Mouse (Mus musculus) MEL (cell line): ENCODE results near the gene Eef1akmt3. TPM values are rescaled to one million over a fixed set of nuclear protein-coding genes. Genes with fewer than 3 reads are reported as not detected.

Experiments
- DNase-seq: peaks from one replicate; pipeline ENCODE4 v3.0.0; 2011; ENCODE audit warnings: low read depth, low spot score
- H3K27ac ChIP-seq: 2 replicates; pipeline ENCODE4 v1.5.1; 2012; ENCODE audit warnings: low read depth, mild to moderate bottlenecking, control low read depth, low read length, moderate library complexity; ENCODE audit not compliant: control insufficient read depth
- H3K27me3 ChIP-seq, 2 experiments: fragments of 150-350 bp in 1 of 2; sonication (generic) in 1 of 2; 2 replicates each; pipeline ENCODE4 v1.6.1; 2012; ENCODE audit warnings: low read length in 2 of 2, mild to moderate bottlenecking in 2 of 2, improper control_type of control experiment in 1 of 2, moderate library complexity in 1 of 2; ENCODE audit not compliant: insufficient read depth in 2 of 2, control insufficient read depth in 1 of 2
- H3K36me3 ChIP-seq, 2 experiments: 2 replicates each; pipeline ENCODE4 v1.6.1; 2012 to 2014; ENCODE audit warnings: low read length in 2 of 2, improper control_type of control experiment in 1 of 2, inconsistent platforms in 1 of 2, mild to moderate bottlenecking in 1 of 2; ENCODE audit not compliant: insufficient read depth in 2 of 2, control insufficient read depth in 1 of 2
- H3K4me1 ChIP-seq, 2 experiments: fragments of 150-350 bp in 1 of 2; sonication (generic) in 1 of 2; 2 replicates each; pipeline ENCODE4 v1.6.1; 2012; ENCODE audit warnings: low read length in 2 of 2, improper control_type of control experiment in 1 of 2, mild to moderate bottlenecking in 1 of 2; ENCODE audit not compliant: insufficient read depth in 2 of 2, control insufficient read depth in 1 of 2
- H3K4me3 ChIP-seq, 2 experiments: fragments of 150-350 bp in 1 of 2; sonication (generic) in 1 of 2; 2 replicates each; pipeline ENCODE4 v1.5.1; 2012; ENCODE audit warnings: low read depth in 2 of 2, low read length in 2 of 2, mild to moderate bottlenecking in 2 of 2, moderate library complexity in 2 of 2, control low read depth in 1 of 2, improper control_type of control experiment in 1 of 2; ENCODE audit not compliant: control insufficient read depth in 1 of 2, insufficient read depth in 1 of 2
- H3K79me2 ChIP-seq: 2 replicates; pipeline ENCODE4 v1.6.1; 2012; ENCODE audit warnings: mild to moderate bottlenecking, low read length, moderate library complexity; ENCODE audit not compliant: control insufficient read depth, poor library complexity, insufficient read depth
- H3K9ac ChIP-seq: 2 replicates; pipeline ENCODE4 v1.6.1; 2012; ENCODE audit warnings: low read depth, mild to moderate bottlenecking, control low read depth, low read length, moderate library complexity; ENCODE audit not compliant: control insufficient read depth, poor library complexity, severe bottlenecking
- H3K9me3 ChIP-seq: fragments of 150-350 bp; sonication (generic); replicated peaks from 2 replicates; pipeline ENCODE4 v1.6.1; 2012; ENCODE audit warnings: mild to moderate bottlenecking, low read length, improper control_type of control experiment, moderate library complexity; ENCODE audit not compliant: insufficient read depth
- CHD2 ChIP-seq: IDR thresholded peaks from 2 replicates; pipeline ENCODE4 v1.6.1; 2011; ENCODE audit warnings: low read length, improper control_type of control experiment
- E2F4 ChIP-seq: IDR thresholded peaks from 2 replicates; pipeline ENCODE4 v1.6.1; 2011; ENCODE audit warnings: low read depth, low read length, improper control_type of control experiment, borderline replicate concordance
- EP300 ChIP-seq, 2 experiments: IDR thresholded peaks; 2 replicates each; pipeline ENCODE4 v1.6.1; 2011; ENCODE audit warnings: improper control_type of control experiment in 2 of 2, low read length in 2 of 2, low read depth in 1 of 2, mild to moderate bottlenecking in 1 of 2
- GATA1 ChIP-seq: IDR thresholded peaks from 2 replicates; pipeline ENCODE4 v1.6.1; 2011; ENCODE audit warnings: low read depth, low read length, improper control_type of control experiment
- HCFC1 ChIP-seq: IDR thresholded peaks from 2 replicates; pipeline ENCODE4 v1.6.1; 2012; ENCODE audit warnings: low read depth, mild to moderate bottlenecking, inconsistent platforms, low read length, improper control_type of control experiment, moderate library complexity
- JUND ChIP-seq: IDR thresholded peaks from 2 replicates; pipeline ENCODE4 v1.6.1; 2011; ENCODE audit warnings: low read depth, mild to moderate bottlenecking, improper control_type of control experiment, low read length
- MAZ ChIP-seq: IDR thresholded peaks from 2 replicates; pipeline ENCODE4 v1.6.1; 2012; ENCODE audit warnings: low read depth, mild to moderate bottlenecking, inconsistent platforms, low read length, improper control_type of control experiment
- MXI1 ChIP-seq: IDR thresholded peaks from 2 replicates; pipeline ENCODE4 v1.6.1; 2011; ENCODE audit warnings: mild to moderate bottlenecking, low read depth, low read length, improper control_type of control experiment
- NELFE ChIP-seq: IDR thresholded peaks from 2 replicates; pipeline ENCODE4 v1.6.1; 2011; ENCODE audit warnings: low read depth, low read length, improper control_type of control experiment
- NRF1 ChIP-seq: IDR thresholded peaks from 2 replicates; pipeline ENCODE4 v1.6.1; 2014; ENCODE audit warnings: low read depth, mild to moderate bottlenecking, inconsistent platforms, low read length, improper control_type of control experiment, moderate library complexity; ENCODE audit not compliant: poor library complexity, insufficient read depth, severe bottlenecking
- POLR2AphosphoS2 ChIP-seq: IDR thresholded peaks from 2 replicates; pipeline ENCODE4 v1.6.1; 2011; ENCODE audit warnings: low read length, improper control_type of control experiment
- TAL1 ChIP-seq: IDR thresholded peaks from 2 replicates; pipeline ENCODE4 v1.6.1; 2012; ENCODE audit warnings: mild to moderate bottlenecking, inconsistent platforms, low read length, moderate library complexity, mixed read lengths
- UBTF ChIP-seq: IDR thresholded peaks from 2 replicates; pipeline ENCODE4 v1.6.1; 2012; ENCODE audit warnings: low read depth, mild to moderate bottlenecking, inconsistent platforms, low read length, improper control_type of control experiment, moderate library complexity, borderline replicate concordance; ENCODE audit not compliant: insufficient read depth
- USF2 ChIP-seq, 2 experiments: IDR thresholded peaks; 2 replicates each; pipeline ENCODE4 v1.6.1; 2011 to 2012; ENCODE audit warnings: improper control_type of control experiment in 2 of 2, low read length in 2 of 2, borderline replicate concordance in 1 of 2, inconsistent platforms in 1 of 2, low read depth in 1 of 2, mild to moderate bottlenecking in 1 of 2; ENCODE audit not compliant: insufficient read depth in 1 of 2
- ZNF384 ChIP-seq: IDR thresholded peaks from 2 replicates; pipeline ENCODE4 v1.6.1; 2012; ENCODE audit warnings: low read depth, mild to moderate bottlenecking, inconsistent platforms, low read length, improper control_type of control experiment
- polyA plus RNA-seq, 2 experiments: library from polyadenylated mRNA; stranded (reverse) in 1 of 2; unstranded in 1 of 2; fragments of >175 nt in 1 of 2; fragments of >200 nt in 1 of 2; gene quantifications; 2 replicates each; pipeline versions ENCODE4 v1.2.1 to v1.2.4; 2012; ENCODE audit warnings: low replicate concordance in 2 of 2, low read depth in 1 of 2; ENCODE audit not compliant: insufficient read length in 2 of 2, insufficient read depth in 1 of 2, missing spikeins in 1 of 2
- total RNA-seq: library from RNA; depleted of rRNA; stranded (reverse); fragments of 300-350 nt; gene quantifications from 2 replicates; pipeline ENCODE4 v1.2.3, GENCODE M21; 2012

Eef1akmt3 gene
- total and polyA plus RNA-seq, 3 experiments, result 0.27 to 2.3 TPM; not detected in 1

DNA sequence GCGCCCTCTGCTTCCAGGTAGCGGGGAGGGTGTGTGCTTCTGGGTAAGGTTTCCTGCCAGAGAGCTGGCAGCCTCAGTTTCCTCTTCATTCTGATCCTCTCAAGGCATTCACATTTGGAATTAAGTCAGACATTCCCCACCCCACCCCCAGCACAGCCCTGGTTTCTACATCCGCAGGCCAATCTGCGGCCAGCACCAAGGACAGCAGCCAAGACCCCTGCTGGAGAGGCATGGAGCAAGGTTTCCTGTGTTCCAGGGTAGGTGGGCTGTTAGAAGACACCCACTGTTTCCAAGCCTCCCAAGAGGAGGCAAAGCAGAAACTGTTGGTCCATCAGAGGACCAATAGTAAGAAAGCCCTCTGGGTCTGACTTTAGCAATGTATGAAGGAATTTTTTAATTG lies 13.3 kb upstream of the Eef1akmt3 start:
- no peak for DNase-seq
- H3K36me3 ChIP-seq, result peaks cover 0 to 7% of the 10 kb centered on the region in 2 experiments; a peak in 2 of 4 replicates
- H3K27me3 ChIP-seq, result no peaks in the 10 kb centered on the region
- H3K4me3 ChIP-seq, result no peak overlapping the region
- TF ChIP-seq MXI1 (no peak), POLR2AphosphoS2 (no peak), JUND (no peak), MAZ (no peak), USF2 (IDR thresholded peaks at IDR 0.05; ENCODE audit: borderline replicate concordance in 1 of 2, insufficient read depth in 1 of 2, low read depth in 1 of 2, low read length in 2 of 2) (no peak), EP300 (IDR thresholded peaks at IDR 0.05; ENCODE audit: low read depth in 1 of 2, low read length in 2 of 2) (no peak), ZNF384 (no peak)
- H3K79me2 ChIP-seq, result no peaks in the 10 kb centered on the region; the same call in 1 of the 2 replicates
- no peak overlapping the region for H3K9ac ChIP-seq
- H3K4me1 ChIP-seq, result peaks cover 2 to 12% of the 10 kb centered on the region in 2 experiments
- H3K9me3 ChIP-seq, result no peaks in the 10 kb centered on the region
- no peak overlapping the region for H3K27ac ChIP-seq

- Histone ChIP-seq H3K27me3 (no peaks in the 10 kb centered on the region), H3K9ac (no peak overlapping the region), H3K9me3 (no peaks in the 10 kb centered on the region), H3K36me3 (peaks cover 0 to 5% of the 10 kb centered on the region in 2 experiments; a peak in 2 of 4 replicates), H3K27ac (no peak overlapping the region), H3K79me2 (no peaks in the 10 kb centered on the region), H3K4me1 (peaks cover 2 to 5% of the 10 kb centered on the region in 2 experiments), H3K4me3 (no peak overlapping the region)
- no peak for DNase-seq
- no peak for TF ChIP-seq POLR2AphosphoS2
- TF ChIP-seq USF2 (IDR thresholded peaks at IDR 0.05; ENCODE audit: borderline replicate concordance in 1 of 2, insufficient read depth in 1 of 2, low read depth in 1 of 2, low read length in 2 of 2), result no peak
- no peak for TF ChIP-seq TAL1
- no peak for TF ChIP-seq HCFC1
- no peak for TF ChIP-seq GATA1
- no peak for TF ChIP-seq UBTF
- no peak for TF ChIP-seq NELFE
- TF ChIP-seq E2F4, result no peak
- no peak for TF ChIP-seq NRF1
- no peak for TF ChIP-seq CHD2
Measured at GRCm38 (mm10) chr10:127050119-127050474, 8.8 kb upstream of the Eef1akmt3 start.
